Mouse (Mus musculus) gonadal fat pad, adult 2 months (tissue): ENCODE measurements around the gene Foxo4. TPM values are rescaled to one million over a fixed set of nuclear protein-coding genes. Genes with fewer than 3 reads are reported as not detected.

Source experiments
- DNase-seq: peaks from one replicate; pipeline ENCODE4 v3.0.0-alpha.2; 2012; ENCODE audit warnings: low read depth
- polyA plus RNA-seq: library from polyadenylated mRNA; depleted of rRNA; stranded (reverse); fragments of >200 nt; gene quantifications from 2 replicates; pipeline ENCODE4 v1.2.3, GENCODE M21; 2012; rRNA removed

Foxo4 gene
- 28.9 and 32.0 TPM in 2 replicates for polyA plus RNA-seq

- no peak for DNase-seq
Measured at GRCm38 (mm10) chrX:101253952-101254729, at the start of gene Foxo4. Gene Foxo4 (plus strand): TSS chrX:101254528.

GRCm38 (mm10) chrX:101221834-101222795 lies 32.2 kb upstream of the Foxo4 start, which contains the start of gene Snx12:
Gene Snx12 (minus strand): TSS chrX:101222563.
- peak; percentile 42 for DNase-seq

GRCm38 (mm10) chrX:101222796-101223162 lies 31.5 kb upstream of the Foxo4 start:
- no peak for DNase-seq

GRCm38 (mm10) chrX:101245011-101245410 lies 9.3 kb upstream of the Foxo4 start:
- DNase-seq, result no peak

- no peak for DNase-seq
Measured at GRCm38 (mm10) chrX:101254740-101255139, 412 bp downstream of the Foxo4 start.

GRCm38 (mm10) chrX:101256603-101257002 lies 2.3 kb downstream of the Foxo4 start:
- no peak for DNase-seq

GRCm38 (mm10) chrX:101260441-101261325 lies 6.4 kb downstream of the Foxo4 start:
- DNase-seq, result no peak

- no peak for DNase-seq
Measured at GRCm38 (mm10) chrX:101263892-101264291, 9.6 kb downstream of the Foxo4 start, which contains the start of gene Gm614. Gene Gm614 (minus strand): TSS chrX:101263992.

GRCm38 (mm10) chrX:101266631-101267030 lies 12.3 kb downstream of the Foxo4 start:
- DNase-seq, result no peak

GRCm38 (mm10) chrX:101268025-101268754 lies 13.9 kb downstream of the Foxo4 start, which contains the start of gene Il2rg:
Gene Il2rg (minus strand): TSS chrX:101268255.
- no peak for DNase-seq

GRCm38 (mm10) chrX:101268755-101269124 lies 14.4 kb downstream of the Foxo4 start, which contains the start of gene Gm20489:
Gene Gm20489 (minus strand): TSS chrX:101269023.
- no peak for DNase-seq

GRCm38 (mm10) chrX:101273410-101273809 lies 19.1 kb downstream of the Foxo4 start:
- no peak for DNase-seq

GRCm38 (mm10) chrX:101273875-101274738 lies 19.8 kb downstream of the Foxo4 start, which contains the start of gene Med12:
Gene Med12 (plus strand): TSS chrX:101274030.
- no peak for DNase-seq

GRCm38 (mm10) chrX:101282813-101283212 lies 28.5 kb downstream of the Foxo4 start:
- DNase-seq, result no peak

GRCm38 (mm10) chrX:101285534-101285933 lies 31.2 kb downstream of the Foxo4 start:
- DNase-seq, result no peak

GRCm38 (mm10) chrX:101285953-101286670 lies 31.8 kb downstream of the Foxo4 start:
- no peak for DNase-seq

- no peak for DNase-seq
Measured at GRCm38 (mm10) chrX:101287543-101287942, 33.2 kb downstream of the Foxo4 start.

- DNase-seq, result no peak
Measured at GRCm38 (mm10) chrX:101288432-101288831, 34.1 kb downstream of the Foxo4 start.

- DNase-seq, result no peak
Measured at GRCm38 (mm10) chrX:101289037-101289436, 34.7 kb downstream of the Foxo4 start.
